Comparison of ENCODE assay signal across 8 mouse cellular contexts in genomic region chr3:51195321-51195720, GRCm38 (mm10). TPM values are rescaled to one million over a fixed set of nuclear protein-coding genes. Genes with fewer than 3 reads are reported as not detected.
DNase-seq lines count a peak whose midpoint lies in the region; ATAC-seq and TF ChIP-seq lines count a peak whose summit lies in the region.

No protein-coding gene starts in this region.

- TF ChIP-seq CTCF in forebrain, postnatal 0 days (IDR thresholded peaks at IDR 0.05; ENCODE audit: low read depth): no peak

- H3K4me2 ChIP-seq in forebrain, postnatal 0 days (ENCODE audit: low read depth): 0 out of 2 replicates have a peak overlapping the region, but pooled peaks have one; percentile 13
- peak overlapping the region; percentile 11; the same call in 1 of the 2 replicates for H3K4me2 ChIP-seq in midbrain, embryonic 11.5 days
- H3K4me2 ChIP-seq in stomach, embryonic 16.5 days (ENCODE audit: low read depth, low read length): peak overlapping the region; percentile 34

- no peaks in the 10 kb centered on the region for H3K27me3 ChIP-seq in forebrain, postnatal 0 days (ENCODE audit: insufficient read depth, low read length)
- H3K27me3 ChIP-seq in midbrain, embryonic 11.5 days (ENCODE audit: control insufficient read depth, insufficient read depth, low read length): no peaks in the 10 kb centered on the region
- no peaks in the 10 kb centered on the region for H3K27me3 ChIP-seq in stomach, embryonic 16.5 days (ENCODE audit: control insufficient read depth, insufficient read depth, low read length)

- no peaks in the 10 kb centered on the region for H3K36me3 ChIP-seq in forebrain, postnatal 0 days (ENCODE audit: insufficient read depth)
- no peaks in the 10 kb centered on the region for H3K36me3 ChIP-seq in midbrain, embryonic 11.5 days (ENCODE audit: control insufficient read depth, insufficient read depth, low read length)
- H3K36me3 ChIP-seq in stomach, embryonic 16.5 days (ENCODE audit: control insufficient read depth, insufficient read depth, low read length): no peaks in the 10 kb centered on the region

- H3K4me1 ChIP-seq in forebrain, postnatal 0 days (ENCODE audit: insufficient read depth): no peaks in the 10 kb centered on the region
- H3K4me1 ChIP-seq in midbrain, embryonic 11.5 days (ENCODE audit: control insufficient read depth, insufficient read depth, low read length): no peaks in the 10 kb centered on the region
- peaks cover 13% of the 10 kb centered on the region for H3K4me1 ChIP-seq in stomach, embryonic 16.5 days (ENCODE audit: control insufficient read depth, insufficient read depth, low read length)

- H3K9ac ChIP-seq in forebrain, postnatal 0 days: no peak overlapping the region
- H3K9ac ChIP-seq in midbrain, embryonic 11.5 days (ENCODE audit: low read length): no peak overlapping the region
- peak overlapping the region; percentile 21; the same call in 1 of the 2 replicates for H3K9ac ChIP-seq in stomach, embryonic 16.5 days (ENCODE audit: low read length)

- no peak overlapping the region for H3K4me3 ChIP-seq in forebrain, postnatal 0 days (ENCODE audit: low read depth, low read length)
- no peak overlapping the region for H3K4me3 ChIP-seq in midbrain, embryonic 11.5 days (ENCODE audit: low read depth, low read length)
- 0 out of 2 replicates have a peak overlapping the region, but pooled peaks have one; percentile 9 for H3K4me3 ChIP-seq in stomach, embryonic 16.5 days (replicated peaks; ENCODE audit: low read length)

- peak; percentile 79 for ATAC-seq in forebrain, postnatal 0 days
- no peak for ATAC-seq in midbrain, embryonic 11.5 days (ENCODE audit: low FRiP score)
- peak; percentile 80; the same call in 1 of the 2 replicates for ATAC-seq in stomach, embryonic 16.5 days (ENCODE audit: insufficient read depth, low FRiP score)

- DNase-seq in B cell, adult 2 months: peak; percentile 13 to 26
- DNase-seq in T-cell, adult 2 months (ENCODE audit: low spot score): peak; percentile 3
- DNase-seq in forebrain, postnatal 0 days: peak; percentile 49
- DNase-seq in heart, postnatal 25 days (ENCODE audit: low spot score): peak; percentile 65
- peak; percentile 53 to 92 for DNase-seq in left cerebral cortex, adult 8-10 months (ENCODE audit: low spot score in 2 of 2)
- peak; percentile 85 for DNase-seq in midbrain, embryonic 11.5 days (ENCODE audit: low spot score, missing footprints)
- DNase-seq in thymus, postnatal 0 days (ENCODE audit: low spot score): no peak

- WGBS in forebrain, postnatal 0 days: 40% methylated on average over 8 of the region's 8 CpGs
- WGBS in midbrain, embryonic 11.5 days: 57% methylated on average over 8 of the region's 8 CpGs
- WGBS in stomach, embryonic 16.5 days: 21% methylated on average over 8 of the region's 8 CpGs

- H3K27ac ChIP-seq in forebrain, postnatal 0 days (ENCODE audit: low read depth, low read length): no peak overlapping the region
- no peak overlapping the region for H3K27ac ChIP-seq in midbrain, embryonic 11.5 days (ENCODE audit: low read depth, low read length)
- H3K27ac ChIP-seq in stomach, embryonic 16.5 days (ENCODE audit: low read length): peak overlapping the region; percentile 42; the same call in 1 of the 2 replicates

- no peaks in the 10 kb centered on the region for H3K9me3 ChIP-seq in forebrain, postnatal 0 days (ENCODE audit: low read length)
- H3K9me3 ChIP-seq in midbrain, embryonic 11.5 days (ENCODE audit: control insufficient read depth, low read length): no peaks in the 10 kb centered on the region
- no peaks in the 10 kb centered on the region for H3K9me3 ChIP-seq in stomach, embryonic 16.5 days (replicated peaks; ENCODE audit: control insufficient read depth, low read length)

- intact Hi-C loops in heart, postnatal 25 days (cut with DNase I): no loop called here

RNA-seq across cellular contexts. Expression of gene Noct, which starts 28.9 kb away (rescaled TPM):
- total RNA-seq in forebrain, postnatal 0 days (2014; rRNA removed): 31.5 and 33.7 TPM in 2 replicates
- 27.0 and 32.6 TPM in 2 replicates for polyA plus RNA-seq in forebrain, postnatal 0 days (2015; fragmentation: Nextera tagmentation; extraction: Ambion mirVana)
- total RNA-seq in heart, postnatal 25 days (2021): 10 to 100 TPM; 30.2 to 49.7 TPM
- total RNA-seq in left cerebral cortex, adult 8-10 months (2022): 10 to 100 TPM; 43.4 to 46.2 (median 44.4) TPM
- polyA plus RNA-seq in midbrain, embryonic 11.5 days (2014; fragmentation: Nextera tagmentation; extraction: Ambion mirVana): 11.6 and 12.9 TPM in 2 replicates
- polyA plus RNA-seq in stomach, embryonic 16.5 days (2015; fragmentation: Nextera tagmentation; extraction: Ambion mirVana): 5.7 and 6.3 TPM in 2 replicates
- 10.2 and 11.3 TPM in 2 replicates for polyA plus RNA-seq in thymus, postnatal 0 days (2015; fragmentation: Nextera tagmentation; extraction: Ambion mirVana)
